Mouse (Mus musculus) G1E (cell line): ENCODE data around the gene Ankra2.

Experiments used
- CTCF ChIP-seq: IDR thresholded peaks from 2 replicates; pipeline ENCODE4 v1.5.1; 2012; ENCODE audit warnings: low read depth, low read length, inconsistent platforms, mixed read lengths
- GATA1 ChIP-seq: IDR thresholded peaks from 2 replicates; pipeline ENCODE4 v1.6.1; 2012; ENCODE audit warnings: borderline replicate concordance, low read length, inconsistent platforms, mixed read lengths

DNA sequence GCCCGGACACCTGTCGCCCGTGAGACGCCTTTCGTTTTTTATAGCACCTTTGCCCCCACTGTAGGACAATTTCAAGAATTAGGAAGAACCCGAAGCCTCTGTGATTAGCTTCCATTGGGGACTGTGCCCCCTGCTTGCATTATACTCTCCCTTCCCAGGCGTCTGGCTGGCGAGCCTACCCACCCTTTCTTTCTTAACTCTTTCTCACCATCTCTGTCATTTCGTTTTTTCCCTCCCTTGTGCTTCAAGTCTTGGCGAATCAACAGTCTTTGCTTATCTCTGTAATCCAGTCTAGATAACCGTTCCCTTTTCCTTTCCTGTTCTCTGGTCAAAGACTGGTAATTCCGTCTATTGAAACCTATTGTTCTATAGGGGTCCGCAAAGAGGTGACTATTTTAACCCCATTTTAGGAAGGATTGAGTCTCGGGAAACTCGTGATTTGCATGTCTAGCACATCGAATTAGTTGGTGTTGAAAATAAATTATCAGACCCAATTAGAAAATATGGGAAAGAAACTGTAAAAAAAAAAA lies 649 bp downstream of the Ankra2 start:
- TF ChIP-seq CTCF (no peak), GATA1 (no peak)
